Mouse (Mus musculus): ENCODE measurements around the gene Insm2.

DNA sequence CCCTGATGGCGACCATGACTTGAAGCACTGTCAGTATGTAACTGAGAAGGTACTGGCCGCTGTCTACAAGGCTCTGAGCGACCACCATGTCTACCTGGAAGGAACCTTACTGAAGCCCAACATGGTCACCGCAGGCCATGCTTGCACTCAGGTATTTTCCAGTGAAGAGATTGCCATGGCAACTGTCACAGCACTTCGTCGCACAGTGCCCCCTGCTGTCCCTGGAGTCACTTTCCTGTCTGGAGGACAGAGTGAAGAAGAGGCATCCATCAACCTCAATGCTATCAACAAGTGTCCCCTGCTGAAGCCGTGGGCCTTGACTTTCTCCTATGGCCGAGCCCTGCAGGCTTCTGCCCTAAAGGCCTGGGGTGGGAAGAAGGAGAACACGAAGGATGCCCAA is 33.4 kb upstream of the Insm2 start:
- no peak for TF ChIP-seq CTCF (IDR thresholded peaks at IDR 0.05; ENCODE audit: borderline replicate concordance, insufficient read depth, low read length)
- TF ChIP-seq POLR2A (IDR thresholded peaks at IDR 0.05; ENCODE audit: low read depth, low read length) = no peak
